Mouse (Mus musculus) testis, adult 2 months (tissue): ENCODE measurements around the gene Pten.

ENCODE experiments used
- CTCF ChIP-seq: fragments of 200-500 bp; IDR thresholded peaks from 2 replicates; pipeline ENCODE4 v1.5.1; 2012; ENCODE audit warnings: low read depth, mild to moderate bottlenecking, inconsistent platforms, low read length, moderate library complexity; ENCODE audit not compliant: control insufficient read depth, insufficient read depth, insufficient replicate concordance
- POLR2A ChIP-seq: fragments of 200-500 bp; IDR thresholded peaks from 2 replicates; pipeline ENCODE4 v1.6.1; 2012; ENCODE audit warnings: low read depth, mild to moderate bottlenecking, inconsistent platforms, low read length, moderate library complexity; ENCODE audit not compliant: control insufficient read depth

GRCm38 (mm10) chr19:32789535-32789934, 32.2 kb downstream of the Pten start:
- TF ChIP-seq POLR2A (no peak), CTCF (no peak)
